Mouse (Mus musculus) MEL (cell line): ENCODE measurements around the gene Rpl14. TPM values are rescaled to one million over a fixed set of nuclear protein-coding genes. Genes with fewer than 3 reads are reported as not detected.

Source experiments
- DNase-seq: peaks from one replicate; pipeline ENCODE4 v3.0.0; 2011; ENCODE audit warnings: low read depth, low spot score
- H3K27ac ChIP-seq: 2 replicates; pipeline ENCODE4 v1.5.1; 2012; ENCODE audit warnings: low read depth, mild to moderate bottlenecking, control low read depth, low read length, moderate library complexity; ENCODE audit not compliant: control insufficient read depth
- H3K27me3 ChIP-seq, 2 experiments: fragments of 150-350 bp in 1 of 2; sonication (generic) in 1 of 2; 2 replicates each; pipeline ENCODE4 v1.6.1; 2012; ENCODE audit warnings: low read length in 2 of 2, mild to moderate bottlenecking in 2 of 2, improper control_type of control experiment in 1 of 2, moderate library complexity in 1 of 2; ENCODE audit not compliant: insufficient read depth in 2 of 2, control insufficient read depth in 1 of 2
- H3K36me3 ChIP-seq, 2 experiments: 2 replicates each; pipeline ENCODE4 v1.6.1; 2012 to 2014; ENCODE audit warnings: low read length in 2 of 2, improper control_type of control experiment in 1 of 2, inconsistent platforms in 1 of 2, mild to moderate bottlenecking in 1 of 2; ENCODE audit not compliant: insufficient read depth in 2 of 2, control insufficient read depth in 1 of 2
- H3K4me1 ChIP-seq, 2 experiments: fragments of 150-350 bp in 1 of 2; sonication (generic) in 1 of 2; 2 replicates each; pipeline ENCODE4 v1.6.1; 2012; ENCODE audit warnings: low read length in 2 of 2, improper control_type of control experiment in 1 of 2, mild to moderate bottlenecking in 1 of 2; ENCODE audit not compliant: insufficient read depth in 2 of 2, control insufficient read depth in 1 of 2
- H3K4me3 ChIP-seq, 2 experiments: fragments of 150-350 bp in 1 of 2; sonication (generic) in 1 of 2; 2 replicates each; pipeline ENCODE4 v1.5.1; 2012; ENCODE audit warnings: low read depth in 2 of 2, low read length in 2 of 2, mild to moderate bottlenecking in 2 of 2, moderate library complexity in 2 of 2, control low read depth in 1 of 2, improper control_type of control experiment in 1 of 2; ENCODE audit not compliant: control insufficient read depth in 1 of 2, insufficient read depth in 1 of 2
- H3K79me2 ChIP-seq: 2 replicates; pipeline ENCODE4 v1.6.1; 2012; ENCODE audit warnings: mild to moderate bottlenecking, low read length, moderate library complexity; ENCODE audit not compliant: control insufficient read depth, poor library complexity, insufficient read depth
- H3K9ac ChIP-seq: 2 replicates; pipeline ENCODE4 v1.6.1; 2012; ENCODE audit warnings: low read depth, mild to moderate bottlenecking, control low read depth, low read length, moderate library complexity; ENCODE audit not compliant: control insufficient read depth, poor library complexity, severe bottlenecking
- H3K9me3 ChIP-seq: fragments of 150-350 bp; sonication (generic); replicated peaks from 2 replicates; pipeline ENCODE4 v1.6.1; 2012; ENCODE audit warnings: mild to moderate bottlenecking, low read length, improper control_type of control experiment, moderate library complexity; ENCODE audit not compliant: insufficient read depth
- CHD2 ChIP-seq: IDR thresholded peaks from 2 replicates; pipeline ENCODE4 v1.6.1; 2011; ENCODE audit warnings: low read length, improper control_type of control experiment
- CTCF ChIP-seq, 3 experiments: IDR thresholded peaks in 2 of 3; conservative IDR thresholded peaks in 1 of 3; 2 replicates each; pipeline ENCODE4 v1.5.1; 2011 to 2012; ENCODE audit warnings: low read length in 3 of 3, low read depth in 2 of 3, mild to moderate bottlenecking in 2 of 3, improper control_type of control experiment in 1 of 3, inconsistent platforms in 1 of 3, mixed read lengths in 1 of 3, moderate library complexity in 1 of 3; ENCODE audit not compliant: control insufficient read depth in 1 of 3, insufficient read depth in 1 of 3, poor library complexity in 1 of 3, severe bottlenecking in 1 of 3
- E2F4 ChIP-seq: IDR thresholded peaks from 2 replicates; pipeline ENCODE4 v1.6.1; 2011; ENCODE audit warnings: low read depth, low read length, improper control_type of control experiment, borderline replicate concordance
- EP300 ChIP-seq, 2 experiments: IDR thresholded peaks; 2 replicates each; pipeline ENCODE4 v1.6.1; 2011; ENCODE audit warnings: improper control_type of control experiment in 2 of 2, low read length in 2 of 2, low read depth in 1 of 2, mild to moderate bottlenecking in 1 of 2
- ETS1 ChIP-seq: IDR thresholded peaks from 2 replicates; pipeline ENCODE4 v1.6.1; 2012; ENCODE audit warnings: low read depth, mild to moderate bottlenecking, inconsistent platforms, low read length, improper control_type of control experiment, moderate library complexity
- HCFC1 ChIP-seq: IDR thresholded peaks from 2 replicates; pipeline ENCODE4 v1.6.1; 2012; ENCODE audit warnings: low read depth, mild to moderate bottlenecking, inconsistent platforms, low read length, improper control_type of control experiment, moderate library complexity
- JUND ChIP-seq: IDR thresholded peaks from 2 replicates; pipeline ENCODE4 v1.6.1; 2011; ENCODE audit warnings: low read depth, mild to moderate bottlenecking, improper control_type of control experiment, low read length
- KAT2A ChIP-seq: conservative IDR thresholded peaks from 2 replicates; pipeline ENCODE4 v1.6.1; 2012; ENCODE audit warnings: low read depth, low read length, improper control_type of control experiment, inconsistent platforms
- MAX ChIP-seq: IDR thresholded peaks from 2 replicates; pipeline ENCODE4 v1.6.1; 2011; ENCODE audit warnings: low read length, improper control_type of control experiment
- MYB ChIP-seq: IDR thresholded peaks from 2 replicates; pipeline ENCODE4 v1.6.1; 2011; ENCODE audit warnings: mild to moderate bottlenecking, low read depth, low read length, improper control_type of control experiment
- MYC ChIP-seq: IDR thresholded peaks from 2 replicates; pipeline ENCODE4 v1.6.1; 2011; ENCODE audit warnings: low read depth, mild to moderate bottlenecking, low read length, improper control_type of control experiment, moderate library complexity
- NELFE ChIP-seq: IDR thresholded peaks from 2 replicates; pipeline ENCODE4 v1.6.1; 2011; ENCODE audit warnings: low read depth, low read length, improper control_type of control experiment
- RAD21 ChIP-seq: IDR thresholded peaks from 2 replicates; pipeline ENCODE4 v1.6.1; 2011; ENCODE audit warnings: mild to moderate bottlenecking, low read depth, low read length, improper control_type of control experiment
- RCOR1 ChIP-seq: IDR thresholded peaks from 2 replicates; pipeline ENCODE4 v1.6.1; 2012; ENCODE audit warnings: low read depth, mild to moderate bottlenecking, inconsistent platforms, low read length, improper control_type of control experiment
- SMC3 ChIP-seq: IDR thresholded peaks from 2 replicates; pipeline ENCODE4 v1.6.1; 2011; ENCODE audit warnings: low read depth, low read length, improper control_type of control experiment
- TBP ChIP-seq: IDR thresholded peaks from 2 replicates; pipeline ENCODE4 v1.8.0; 2011; ENCODE audit warnings: low read depth, low read length, improper control_type of control experiment
- TCF12 ChIP-seq: IDR thresholded peaks from 2 replicates; pipeline ENCODE4 v1.6.1; 2014; ENCODE audit warnings: low read depth, mild to moderate bottlenecking, inconsistent platforms, low read length, improper control_type of control experiment, moderate library complexity
- ZMIZ1 ChIP-seq: IDR thresholded peaks from 2 replicates; pipeline ENCODE4 v1.6.1; 2012; ENCODE audit warnings: low read depth, mild to moderate bottlenecking, inconsistent platforms, low read length, improper control_type of control experiment, moderate library complexity
- ZNF384 ChIP-seq: IDR thresholded peaks from 2 replicates; pipeline ENCODE4 v1.6.1; 2012; ENCODE audit warnings: low read depth, mild to moderate bottlenecking, inconsistent platforms, low read length, improper control_type of control experiment
- polyA plus RNA-seq, 2 experiments: library from polyadenylated mRNA; stranded (reverse) in 1 of 2; unstranded in 1 of 2; fragments of >175 nt in 1 of 2; fragments of >200 nt in 1 of 2; gene quantifications; 2 replicates each; pipeline versions ENCODE4 v1.2.1 to v1.2.4; 2012; ENCODE audit warnings: low replicate concordance in 2 of 2, low read depth in 1 of 2; ENCODE audit not compliant: insufficient read length in 2 of 2, insufficient read depth in 1 of 2, missing spikeins in 1 of 2
- total RNA-seq: library from RNA; depleted of rRNA; stranded (reverse); fragments of 300-350 nt; gene quantifications from 2 replicates; pipeline ENCODE4 v1.2.3, GENCODE M21; 2012

The Rpl14 gene
- total and polyA plus RNA-seq, 3 experiments = 502 to 1,607 TPM; not detected in 1

- TF ChIP-seq TCF12 (peak; percentile 66; the same call in 1 of the 2 replicates), ETS1 (peak; percentile 41; the same call in 1 of the 2 replicates), HCFC1 (peak; percentile 83), EP300 (IDR thresholded peaks at IDR 0.05; ENCODE audit: low read depth in 1 of 2, low read length in 2 of 2) (no peak), ZNF384 (no peak)
These were observed at the start of gene Rpl14 (continued) for GRCm38 (mm10) chr9:120570741-120571592.

GRCm38 (mm10) chr9:120527270-120527669 lies 44.0 kb upstream of the Rpl14 start:
- H3K4me3 ChIP-seq = no peak overlapping the region
- no peak for DNase-seq
- no peaks in the 10 kb centered on the region for H3K79me2 ChIP-seq
- H3K27me3 ChIP-seq = no peaks in the 10 kb centered on the region; a peak in 1 of 4 replicates
- no peak overlapping the region for H3K9ac ChIP-seq
- no peak overlapping the region for H3K27ac ChIP-seq
- TF ChIP-seq MYB = no peak
- no peak for TF ChIP-seq SMC3
- TF ChIP-seq MAX = no peak
- no peak for TF ChIP-seq JUND
- TF ChIP-seq ZMIZ1 = no peak
- TF ChIP-seq KAT2A = no peak
- TF ChIP-seq NELFE = no peak
- no peak for TF ChIP-seq CHD2
- TF ChIP-seq RCOR1 = no peak
- no peak for TF ChIP-seq TCF12
- TF ChIP-seq E2F4 = no peak
- TF ChIP-seq TBP = no peak
- TF ChIP-seq EP300 (IDR thresholded peaks at IDR 0.05; ENCODE audit: low read depth in 1 of 2, low read length in 2 of 2) = no peak
- TF ChIP-seq MYC = no peak
- TF ChIP-seq, all 39 proteins: peak for 0
- H3K36me3 ChIP-seq = no peaks in the 10 kb centered on the region
- no peaks in the 10 kb centered on the region for H3K9me3 ChIP-seq
- H3K4me1 ChIP-seq = no peaks in the 10 kb centered on the region

GRCm38 (mm10) chr9:120527919-120528318 lies 43.3 kb upstream of the Rpl14 start:
- H3K27me3 ChIP-seq = no peaks in the 10 kb centered on the region; a peak in 1 of 4 replicates
- H3K4me3 ChIP-seq = no peak overlapping the region
- TF ChIP-seq RAD21 (no peak), CTCF (IDR thresholded peaks at IDR 0.05 in 2 of 3, conservative IDR thresholded peaks at IDR 0.05 in 1 of 3; ENCODE audit: control insufficient read depth in 1 of 3, insufficient read depth in 1 of 3, low read depth in 2 of 3, low read length in 3 of 3, poor library complexity in 1 of 3, severe bottlenecking in 1 of 3) (peak in 1 of 3 experiments; percentile 23; a peak in 1 of 6 replicates)
- no peak overlapping the region for H3K27ac ChIP-seq
- no peaks in the 10 kb centered on the region for H3K9me3 ChIP-seq
- no peak overlapping the region for H3K9ac ChIP-seq
- no peaks in the 10 kb centered on the region for H3K4me1 ChIP-seq
- no peaks in the 10 kb centered on the region for H3K79me2 ChIP-seq
- peak; percentile 13 for DNase-seq
- no peaks in the 10 kb centered on the region for H3K36me3 ChIP-seq
